Mouse (Mus musculus) MN1 (cell line): ENCODE data around the gene Mettl23.
"Not testable (repeated sequence)": the region's sequence is repeated elsewhere in the genome, so short reads cannot be mapped to it uniquely, and the experiment has no call there.

Experiments used
- DNase-seq: peaks from one replicate; pipeline ENCODE4 v3.0.0-alpha.2; 2016; ENCODE audit warnings: low spot score

Mettl23 gene

GRCm38 (mm10) chr11:116882446-116882845, 39.4 kb downstream of the Mettl23 start:
- DNase-seq = no peak

GRCm38 (mm10) chr11:116884061-116884460, 41.0 kb downstream of the Mettl23 start:
- DNase-seq = no peak

- peak; percentile 91 for DNase-seq
Observed at GRCm38 (mm10) chr11:116885275-116886151, 42.4 kb downstream of the Mettl23 start.

GRCm38 (mm10) chr11:116887136-116887535, 44.1 kb downstream of the Mettl23 start:
- DNase-seq = no peak

- DNase-seq = peak; percentile 30
Observed at GRCm38 (mm10) chr11:116893532-116894442, 50.7 kb downstream of the Mettl23 start.

GRCm38 (mm10) chr11:116895402-116895801, 52.3 kb downstream of the Mettl23 start:
- DNase-seq = no peak

- DNase-seq = no peak
Observed at GRCm38 (mm10) chr11:116899247-116899646, 56.2 kb downstream of the Mettl23 start.

GRCm38 (mm10) chr11:116902588-116902987, 59.5 kb downstream of the Mettl23 start:
- not testable (repeated sequence) for DNase-seq
